Mouse (Mus musculus): ENCODE measurements at regions not wholly inside any gene's neighbourhood (a gene's known extent, or its start where the extent isn't known, plus 50 kb on each side); places are given as distances from the start of the nearest gene placed in this dataset.

DNA sequence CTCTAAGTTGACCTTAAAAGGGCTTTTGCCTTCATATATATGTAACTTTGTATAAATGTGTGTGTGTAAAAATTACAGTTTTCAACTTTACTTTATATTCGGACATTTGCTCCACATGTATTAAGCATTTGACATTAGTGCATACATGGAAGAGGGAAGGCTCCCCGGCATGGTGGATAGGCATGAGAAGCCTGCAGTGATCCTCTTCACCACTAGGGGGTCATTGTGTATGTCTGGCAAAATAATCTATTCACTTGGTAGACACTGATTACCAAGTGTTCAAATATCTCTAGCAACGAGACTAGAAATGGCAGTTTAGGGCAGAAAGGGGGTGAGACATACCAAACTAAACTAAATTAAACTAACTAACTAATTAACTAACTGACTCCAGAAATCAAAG is 397.7 kb downstream of the Dmrt2 start:
- TF ChIP-seq CTCF (IDR thresholded peaks at IDR 0.05; ENCODE audit: low read depth, low read length): no peak
- TF ChIP-seq POLR2A (IDR thresholded peaks at IDR 0.05; ENCODE audit: insufficient read depth, low read length): no peak

Data from ES-Bruce4 (cell line).